Mouse (Mus musculus): Measurements from ENCODE around the gene Svep1. TPM values are rescaled to one million over a fixed set of nuclear protein-coding genes. Genes with fewer than 3 reads are reported as not detected.

The Svep1 gene
- total RNA-seq, 2 experiments from 2014 or later, result 11.0 to 12.1 TPM

- DNase-seq, result no peak
- intact Hi-C loops (cut with DNase I), result no loop called here
Measured at GRCm38 (mm10) chr4:58086151-58086550, 120.5 kb downstream of the Svep1 start.

- no peak for DNase-seq
- intact Hi-C loops (cut with DNase I), result no loop called here
Measured at GRCm38 (mm10) chr4:58085340-58085739, 121.3 kb downstream of the Svep1 start.

GRCm38 (mm10) chr4:58084155-58084554 lies 122.5 kb downstream of the Svep1 start:
- intact Hi-C loops (cut with DNase I), result loop anchor here (5.0 kb wide), 1 partner anchor 712 kb away; no protein-coding TSS in a partner anchor

GRCm38 (mm10) chr4:58082588-58082987 lies 124.1 kb downstream of the Svep1 start:
- DNase-seq, result peak; percentile 69 to 80
- intact Hi-C loops (cut with DNase I), result loop anchor here (5.0 kb wide), 1 partner anchor 710 kb away; no protein-coding TSS in a partner anchor

More at GRCm38 (mm10) chr4:58084155-58084554, 122.5 kb downstream of the Svep1 start:
- DNase-seq, result no peak

GRCm38 (mm10) chr4:58079631-58080030 lies 127.0 kb downstream of the Svep1 start:
- intact Hi-C loops (cut with DNase I), result loop anchor here (1.0 to 5.0 kb wide), 4 partner anchors 122 to 707 kb away; partner anchors contain the start of gene Txn1
- peak; percentile 43 to 61 for DNase-seq

- DNase-seq, result peak in 1 of 2 experiments; percentile 22
- intact Hi-C loops (cut with DNase I), result loop anchor here (5.0 kb wide), 1 partner anchor 121 kb away; the partner anchor contains the start of gene Txn1
Measured at GRCm38 (mm10) chr4:58077950-58078349, 128.7 kb downstream of the Svep1 start.

- no peak for DNase-seq
- intact Hi-C loops (cut with DNase I), result loop anchor here (5.0 kb wide), 1 partner anchor 120 kb away; the partner anchor contains the start of gene Txn1
Measured at GRCm38 (mm10) chr4:58077536-58077935, 129.1 kb downstream of the Svep1 start.

- DNase-seq, result no peak
- intact Hi-C loops (cut with DNase I), result no loop called here
Measured at GRCm38 (mm10) chr4:58072888-58073287, 133.8 kb downstream of the Svep1 start.

- DNase-seq, result no peak
- intact Hi-C loops (cut with DNase I), result no loop called here
Measured at GRCm38 (mm10) chr4:58068886-58069285, 137.8 kb downstream of the Svep1 start.

GRCm38 (mm10) chr4:58064721-58065120 lies 141.9 kb downstream of the Svep1 start:
- intact Hi-C loops (cut with DNase I), result no loop called here
- no peak for DNase-seq

GRCm38 (mm10) chr4:58062933-58063332 lies 143.7 kb downstream of the Svep1 start:
- intact Hi-C loops (cut with DNase I), result no loop called here
- DNase-seq, result no peak

- intact Hi-C loops (cut with DNase I), result no loop called here
- DNase-seq, result no peak
Measured at GRCm38 (mm10) chr4:58055653-58056052, 151.0 kb downstream of the Svep1 start.

- intact Hi-C loops (cut with DNase I), result no loop called here
- DNase-seq, result no peak
Measured at GRCm38 (mm10) chr4:58054441-58054840, 152.2 kb downstream of the Svep1 start.

GRCm38 (mm10) chr4:58050746-58051145 lies 155.9 kb downstream of the Svep1 start:
- intact Hi-C loops (cut with DNase I), result no loop called here
- DNase-seq, result no peak

GRCm38 (mm10) chr4:58050276-58050675 lies 156.4 kb downstream of the Svep1 start:
- no peak for DNase-seq
- intact Hi-C loops (cut with DNase I), result no loop called here

GRCm38 (mm10) chr4:58044833-58045232 lies 161.8 kb downstream of the Svep1 start:
- no peak for DNase-seq
- intact Hi-C loops (cut with DNase I), result no loop called here

- intact Hi-C loops (cut with DNase I), result no loop called here
Measured at GRCm38 (mm10) chr4:58044356-58044755, 162.3 kb downstream of the Svep1 start.

GRCm38 (mm10) chr4:58040093-58040492 lies 166.6 kb downstream of the Svep1 start:
- DNase-seq, result no peak
- intact Hi-C loops (cut with DNase I), result no loop called here

More at GRCm38 (mm10) chr4:58044356-58044755, 162.3 kb downstream of the Svep1 start:
- DNase-seq, result no peak

- intact Hi-C loops (cut with DNase I), result no loop called here
- no peak for DNase-seq
Measured at GRCm38 (mm10) chr4:58037096-58037705, 169.5 kb downstream of the Svep1 start.

- intact Hi-C loops (cut with DNase I), result no loop called here
- DNase-seq, result no peak
Measured at GRCm38 (mm10) chr4:58034663-58035062, 172.0 kb downstream of the Svep1 start.

GRCm38 (mm10) chr4:58032714-58033113 lies 173.9 kb downstream of the Svep1 start:
- intact Hi-C loops (cut with DNase I), result no loop called here
- no peak for DNase-seq

- intact Hi-C loops (cut with DNase I), result no loop called here
- no peak for DNase-seq
Measured at GRCm38 (mm10) chr4:58009024-58009423, 197.6 kb downstream of the Svep1 start, which contains the start of gene Txndc8. Txndc8 (minus strand) TSS chr4:58009124.
